Mouse (Mus musculus): ENCODE measurements at regions not wholly inside any gene's neighbourhood (a gene's known extent, or its start where the extent isn't known, plus 50 kb on each side); places are given as distances from the start of the nearest gene placed in this dataset.
A peak's percentile ranks its signal among the peaks of the same experiment; 100 is the strongest.

GRCm38 (mm10) chr5:148454200-148454599 is 54.5 kb upstream of the Slc7a1 start:
- WGBS = 68% methylated on average over 5 of the region's 5 CpGs
- Histone ChIP-seq H3K4me2 (no peak overlapping the region), H3K4me1 (peaks cover 16% of the 10 kb centered on the region), H3K27ac (peak overlapping the region; percentile 44; the same call in 1 of the 2 replicates), H3K9ac (no peak overlapping the region), H3K9me3 (replicated peaks) (no peaks in the 10 kb centered on the region; the same call in 1 of the 2 replicates), H3K27me3 (no peaks in the 10 kb centered on the region), H3K4me3 (no peak overlapping the region), H3K36me3 (ENCODE audit: poor library complexity, severe bottlenecking) (no peaks in the 10 kb centered on the region)
- peak; percentile 42; the same call in 1 of the 2 replicates for ATAC-seq

DNA sequence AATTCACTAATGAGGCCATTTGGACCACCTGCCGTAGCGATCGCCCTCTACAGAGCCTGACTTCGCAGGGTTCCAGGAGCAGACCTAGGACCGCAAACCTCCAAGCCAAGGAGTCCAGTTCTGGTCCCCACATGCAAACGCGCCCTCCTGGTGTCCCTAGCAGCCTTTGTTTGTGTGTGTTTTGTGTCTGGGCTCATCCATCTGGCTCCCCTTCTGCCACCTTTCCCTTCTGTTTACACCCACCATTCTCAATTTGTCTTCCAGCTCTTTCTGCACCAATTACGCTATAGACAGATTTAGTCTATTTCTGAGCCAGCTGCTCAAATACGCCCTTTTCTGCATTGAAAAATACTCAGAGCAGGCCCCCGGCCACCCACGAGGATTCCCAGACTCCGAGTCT is 54.1 kb upstream of the Slc7a1 start:
- Histone ChIP-seq H3K4me3 (no peak overlapping the region), H3K4me2 (no peak overlapping the region), H3K9me3 (replicated peaks) (no peaks in the 10 kb centered on the region; the same call in 1 of the 2 replicates), H3K27ac (peak overlapping the region; percentile 69), H3K36me3 (ENCODE audit: poor library complexity, severe bottlenecking) (no peaks in the 10 kb centered on the region), H3K9ac (no peak overlapping the region), H3K4me1 (peaks cover 16% of the 10 kb centered on the region), H3K27me3 (no peaks in the 10 kb centered on the region)
- WGBS = 55% methylated on average over 12 of the region's 12 CpGs
- ATAC-seq = peak; percentile 80

- Histone ChIP-seq H3K36me3 (ENCODE audit: poor library complexity, severe bottlenecking) (no peaks in the 10 kb centered on the region), H3K4me2 (no peak overlapping the region), H3K9ac (no peak overlapping the region), H3K4me3 (no peak overlapping the region), H3K27ac (peak overlapping the region; percentile 69), H3K27me3 (no peaks in the 10 kb centered on the region), H3K9me3 (replicated peaks) (no peaks in the 10 kb centered on the region; the same call in 1 of the 2 replicates), H3K4me1 (peaks cover 16% of the 10 kb centered on the region)
- peak; percentile 46 for ATAC-seq
- WGBS = 75% methylated on average over 17 of the region's 17 CpGs
Observed at GRCm38 (mm10) chr5:148452909-148453632, 53.4 kb upstream of the Slc7a1 start.

- Histone ChIP-seq H3K9ac (no peak overlapping the region), H3K27ac (no peak overlapping the region), H3K36me3 (ENCODE audit: poor library complexity, severe bottlenecking) (no peaks in the 10 kb centered on the region), H3K4me3 (no peak overlapping the region), H3K9me3 (replicated peaks) (no peaks in the 10 kb centered on the region), H3K4me1 (peaks cover 16% of the 10 kb centered on the region), H3K4me2 (no peak overlapping the region), H3K27me3 (no peaks in the 10 kb centered on the region)
- WGBS = 40% methylated on average over 7 of the region's 7 CpGs
- no peak for ATAC-seq
Observed at GRCm38 (mm10) chr5:148451811-148452210, 52.1 kb upstream of the Slc7a1 start.

DNA sequence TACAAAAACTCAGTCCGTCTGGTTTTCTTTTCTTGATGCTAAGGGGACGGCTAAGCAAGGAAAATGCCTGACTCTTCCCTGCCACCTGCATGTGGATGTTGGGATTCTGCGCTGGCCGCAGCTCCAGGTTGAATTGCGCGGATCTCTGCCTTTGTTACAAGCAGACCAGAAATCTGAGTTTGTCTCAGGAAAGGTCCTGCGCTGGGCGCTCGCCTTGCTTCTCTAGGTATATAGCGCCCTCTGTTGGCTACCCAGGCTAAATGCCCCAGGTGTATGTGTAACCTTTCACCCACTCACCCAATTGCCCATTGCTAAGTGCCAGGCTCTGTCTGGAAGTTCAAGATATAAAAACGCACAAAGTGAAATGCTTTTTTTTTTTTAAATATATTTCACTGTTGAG is 51.2 kb upstream of the Slc7a1 start:
- no peaks in the 10 kb centered on the region for H3K9me3 ChIP-seq (replicated peaks)
- H3K9ac ChIP-seq = no peak overlapping the region
- no peaks in the 10 kb centered on the region for H3K27me3 ChIP-seq
- no peak overlapping the region for H3K4me2 ChIP-seq
- WGBS = 42% methylated on average over 11 of the region's 11 CpGs
- no peak overlapping the region for H3K27ac ChIP-seq
- no peaks in the 10 kb centered on the region for H3K36me3 ChIP-seq (ENCODE audit: poor library complexity, severe bottlenecking)
- H3K4me1 ChIP-seq = peaks cover 16% of the 10 kb centered on the region
- ATAC-seq = no peak; the same call in 1 of the 2 replicates
- no peak overlapping the region for H3K4me3 ChIP-seq
